Mouse (Mus musculus): ENCODE measurements around the gene Rnf114.

Gene Rnf114

DNA sequence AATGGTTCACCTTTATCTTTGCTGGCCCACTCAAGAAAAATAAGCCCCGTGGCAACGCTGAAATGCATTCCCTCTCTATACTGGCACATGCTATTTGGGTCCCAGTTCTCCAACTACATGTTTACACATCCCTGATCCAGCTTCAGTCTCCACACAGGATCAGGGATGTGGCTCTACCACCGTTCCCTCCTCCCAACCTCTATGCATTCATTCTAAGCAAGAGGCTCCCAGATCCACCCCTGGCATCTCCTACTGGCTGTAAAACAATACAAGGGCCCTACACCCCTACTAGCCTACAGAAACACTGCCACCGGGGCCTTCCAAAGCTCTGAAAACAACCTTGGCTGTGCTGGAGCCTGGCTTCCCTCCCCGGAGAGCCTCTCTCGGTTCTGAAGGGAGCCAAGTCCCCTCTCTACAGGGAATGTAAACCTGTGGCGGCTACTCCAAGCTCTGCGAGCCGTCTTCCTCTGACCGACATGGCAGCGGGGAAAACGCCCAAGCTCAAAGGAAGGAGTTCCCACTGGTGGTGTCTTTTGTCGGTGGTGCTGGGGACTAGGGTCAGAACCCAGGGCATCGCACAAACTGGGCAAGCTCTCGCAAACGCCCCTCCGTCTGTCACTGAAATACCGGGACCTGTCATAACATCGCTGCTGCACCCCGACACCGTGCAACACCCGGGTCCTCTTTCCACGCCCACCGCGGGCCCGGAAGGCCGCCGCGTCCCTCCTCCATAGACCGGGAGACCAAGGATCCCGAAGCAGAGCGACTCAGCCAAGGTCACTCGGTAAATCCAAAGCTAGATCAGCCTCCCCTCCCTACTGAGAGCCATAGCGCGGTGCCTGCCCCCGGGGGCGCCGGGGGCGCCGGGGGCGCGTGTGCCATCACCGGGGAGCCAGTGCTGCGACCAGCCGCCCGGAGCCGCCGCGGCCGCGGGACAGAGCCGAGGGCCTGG, at the start of gene Rnf114:
Gene Rnf114, plus strand, starts transcription at position 889 of the 952 bp plus-strand sequence.
- DNase-seq (ENCODE audit: low read depth): no peak

DNA sequence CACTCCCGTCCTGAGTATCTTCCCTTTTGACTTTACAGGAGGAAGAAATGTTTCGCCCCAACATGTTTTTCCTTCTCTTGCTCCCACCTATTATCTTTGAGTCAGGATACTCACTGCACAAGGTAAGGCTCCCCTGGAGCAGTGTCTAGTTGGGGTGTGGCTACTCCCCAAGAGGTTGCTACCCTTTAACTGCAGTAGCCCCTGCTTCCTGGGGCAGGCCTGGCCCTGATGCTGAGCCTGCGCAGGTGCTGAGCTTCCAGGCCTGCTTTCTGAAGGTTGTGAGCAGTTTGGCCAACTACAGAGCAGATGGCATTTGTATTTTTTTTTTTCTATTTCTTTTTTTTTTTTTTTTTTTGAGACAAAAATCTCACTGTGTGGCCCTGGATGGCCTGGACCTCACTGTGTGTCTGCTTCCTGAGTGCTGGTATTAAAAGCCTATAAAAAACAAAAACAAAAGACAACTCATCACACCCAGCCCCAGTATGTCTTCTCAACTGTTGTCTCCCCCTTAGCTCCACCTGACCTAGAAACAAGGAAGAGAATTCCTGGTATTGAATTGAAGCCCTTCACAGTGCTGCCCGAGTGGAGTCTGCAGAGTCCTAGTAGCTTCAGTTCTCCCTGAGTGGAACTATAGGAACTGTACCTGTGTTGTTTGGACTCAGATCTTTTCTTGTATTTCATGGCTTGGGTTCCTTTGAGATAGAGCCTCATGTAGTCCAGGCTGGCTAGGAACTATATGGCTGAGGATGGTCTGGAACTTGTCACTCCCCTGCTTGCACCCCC, 48.8 kb upstream of the Rnf114 start:
- DNase-seq (ENCODE audit: low read depth): no peak

DNA sequence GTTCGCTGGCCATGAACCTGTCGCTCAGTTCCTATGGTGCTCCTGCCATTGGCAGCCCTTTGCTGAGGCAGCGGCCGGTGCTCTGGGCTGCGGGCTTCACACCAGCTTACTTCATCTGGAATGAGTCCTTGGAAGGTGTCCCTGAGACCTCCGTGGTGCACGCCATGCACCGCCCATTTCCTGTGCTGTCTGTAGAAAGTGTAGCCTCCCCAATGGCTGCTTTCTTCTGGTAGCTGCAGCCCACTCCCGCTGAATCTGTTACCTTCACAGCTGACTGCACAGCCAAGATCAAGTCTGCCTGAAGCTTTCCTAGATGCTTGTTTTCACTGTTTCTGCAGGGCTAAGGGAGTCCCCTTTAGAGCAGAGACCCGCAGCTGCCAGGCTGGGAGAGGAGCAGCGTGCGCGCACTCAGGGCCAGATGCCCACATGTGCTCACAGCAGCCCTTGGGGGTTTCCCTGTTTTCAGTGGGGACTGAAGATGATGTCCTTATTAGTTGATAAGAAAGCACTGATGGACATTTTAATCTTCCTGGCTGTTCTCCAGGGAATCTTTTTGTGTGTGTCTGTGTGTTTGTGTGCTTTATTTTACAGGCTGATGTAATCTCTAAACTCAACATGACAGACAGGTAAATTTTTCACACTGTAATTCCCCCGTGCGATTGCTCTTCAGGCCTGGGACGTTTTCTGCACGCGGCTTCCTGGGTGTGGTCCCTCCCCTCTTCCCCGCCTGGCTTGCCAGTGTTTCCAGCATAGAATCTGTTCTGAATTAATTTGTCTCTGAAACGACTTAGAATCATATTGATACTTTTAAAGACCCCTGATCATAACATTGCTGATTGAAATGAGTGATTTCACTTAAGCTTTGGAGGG, 46.3 kb upstream of the Rnf114 start:
- DNase-seq (ENCODE audit: low read depth): no peak

GRCm38 (mm10) chr2:167447207-167447606, 45.2 kb upstream of the Rnf114 start:
- no peak for DNase-seq (ENCODE audit: low read depth)

GRCm38 (mm10) chr2:167447629-167448028, 44.8 kb upstream of the Rnf114 start:
- no peak for DNase-seq (ENCODE audit: low read depth)

DNA sequence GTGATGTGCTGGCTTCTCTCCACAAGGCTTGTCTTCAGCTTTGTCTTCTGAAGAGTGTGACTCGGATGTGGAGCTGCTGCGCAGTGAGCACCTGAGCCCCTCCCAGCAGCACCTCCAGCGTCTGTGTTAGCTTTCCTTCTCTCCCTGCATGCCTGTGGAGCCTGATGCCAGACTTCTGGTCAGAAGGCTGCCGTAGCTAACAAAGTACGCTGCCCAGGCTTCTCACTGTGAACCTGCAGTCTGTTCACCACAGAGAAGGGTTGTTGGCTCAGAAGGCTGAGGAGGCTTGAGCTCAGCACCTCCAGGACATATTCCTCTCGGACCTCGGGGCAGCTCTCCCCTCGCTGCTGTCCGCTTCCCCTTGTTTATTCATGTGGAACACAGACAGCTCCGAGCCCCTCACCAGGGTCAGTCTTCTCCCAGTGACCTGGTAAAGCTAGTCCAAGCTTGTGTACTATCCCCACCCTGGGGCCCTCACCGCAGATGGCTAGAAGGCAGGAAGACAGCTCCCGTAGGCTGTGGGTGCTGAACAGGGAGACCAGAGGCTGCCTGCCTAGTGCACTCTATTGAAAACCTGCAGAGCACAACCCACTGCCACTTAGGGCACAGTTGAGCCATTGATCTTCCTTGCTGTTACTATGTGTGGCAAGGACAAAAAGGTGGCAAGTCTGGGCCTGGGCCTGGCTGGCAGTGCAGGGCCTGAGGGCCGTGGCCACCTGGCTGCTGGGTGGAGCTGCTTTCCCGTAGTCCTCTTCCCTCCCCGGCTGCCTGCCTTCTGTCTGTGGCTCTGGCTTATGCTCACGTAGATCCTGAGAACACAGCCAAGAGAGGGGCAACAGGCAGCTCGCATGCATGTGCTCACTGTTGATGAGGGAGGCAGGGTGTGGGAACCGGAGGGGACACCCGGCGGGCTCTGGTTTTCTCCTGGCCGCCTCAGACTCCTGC, 42.8 kb upstream of the Rnf114 start:
- no peak for DNase-seq (ENCODE audit: low read depth)

DNA sequence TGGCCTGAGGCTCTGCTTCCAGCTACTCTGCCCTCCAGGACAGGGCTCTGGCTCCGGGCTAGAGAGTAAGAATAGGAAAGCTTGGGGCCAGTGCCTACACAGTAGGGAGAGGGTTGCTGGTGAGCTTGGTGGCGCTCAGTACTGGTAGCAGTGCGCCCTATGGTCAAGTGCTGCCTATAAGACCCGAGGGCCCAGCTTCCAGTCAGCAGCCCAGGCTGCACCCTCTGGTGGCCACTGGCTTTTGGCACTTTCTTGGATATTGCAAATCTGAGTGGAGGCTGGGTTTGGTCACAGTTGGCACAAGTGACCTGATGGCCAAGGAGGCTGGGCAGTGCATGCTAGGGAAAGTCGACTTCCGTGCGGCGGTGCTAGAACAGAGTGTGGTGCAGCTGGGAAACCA, 41.8 kb upstream of the Rnf114 start:
- DNase-seq (ENCODE audit: low read depth): no peak

- DNase-seq (ENCODE audit: low read depth): no peak
Measured at GRCm38 (mm10) chr2:167453814-167454213, 38.6 kb upstream of the Rnf114 start.

- DNase-seq (ENCODE audit: low read depth): no peak
Measured at GRCm38 (mm10) chr2:167456361-167457020, 36.0 kb upstream of the Rnf114 start.

GRCm38 (mm10) chr2:167457213-167457612, 35.2 kb upstream of the Rnf114 start:
- no peak for DNase-seq (ENCODE audit: low read depth)

DNA sequence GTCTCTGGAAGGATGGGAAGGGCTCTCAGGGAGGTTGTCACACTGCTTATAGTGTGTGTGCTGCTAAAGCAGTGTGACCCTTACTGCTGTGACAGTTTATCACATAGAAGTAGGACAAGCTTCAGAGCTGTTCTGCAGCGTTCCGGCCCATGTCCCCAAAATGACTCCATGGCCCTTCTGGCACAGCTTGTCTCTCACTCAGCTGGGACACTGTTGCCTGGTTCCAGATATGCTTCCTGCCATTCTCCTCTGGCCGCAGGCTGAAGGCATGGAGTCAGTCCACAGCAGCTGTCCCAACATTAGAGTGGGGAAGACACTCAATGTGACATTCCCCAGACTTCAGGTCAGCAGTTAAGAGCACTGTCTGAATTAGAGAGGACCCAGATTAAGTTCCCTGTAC, 33.9 kb upstream of the Rnf114 start:
- no peak for DNase-seq (ENCODE audit: low read depth)

DNA sequence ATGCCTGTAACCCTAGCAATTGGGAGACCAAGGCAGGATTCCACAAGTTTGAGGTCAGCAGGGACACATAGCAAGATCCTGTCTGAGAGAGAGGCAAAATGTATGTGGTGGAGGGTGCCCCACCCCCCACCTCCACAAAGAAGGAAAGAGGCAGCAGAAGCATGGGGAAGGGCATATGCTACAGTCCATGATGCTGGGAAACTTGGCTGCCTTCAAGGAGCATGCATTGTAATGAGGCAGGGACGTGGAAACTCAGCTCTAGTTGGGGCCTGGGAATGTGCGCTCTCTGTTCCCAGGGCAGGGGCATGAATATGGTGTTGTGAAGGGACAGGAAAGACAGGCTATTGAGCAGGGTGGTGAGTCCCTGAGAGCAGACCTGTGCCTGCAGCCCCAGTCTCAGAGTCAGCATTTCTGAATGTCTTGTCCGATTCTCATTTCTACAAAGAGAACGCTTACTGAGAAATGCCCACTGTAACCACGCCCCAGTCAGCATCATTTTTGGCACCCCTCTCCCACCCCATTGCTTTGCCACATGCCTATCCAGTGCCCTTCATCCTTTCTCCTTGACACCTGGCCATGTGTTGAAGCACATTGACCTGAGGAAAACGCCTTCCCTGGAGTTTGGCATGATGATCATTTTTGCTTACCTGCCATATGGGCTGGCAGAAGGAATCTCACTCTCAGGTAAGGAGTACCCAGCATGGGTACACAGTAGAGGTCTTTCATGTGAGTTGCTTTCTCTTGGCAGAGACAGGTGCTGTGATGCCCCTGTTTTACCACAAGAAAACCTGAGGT, 33.2 kb upstream of the Rnf114 start:
- DNase-seq (ENCODE audit: low read depth): no peak

- DNase-seq (ENCODE audit: low read depth): peak; percentile 45
Measured at GRCm38 (mm10) chr2:167462954-167463353, 29.5 kb upstream of the Rnf114 start.

DNA sequence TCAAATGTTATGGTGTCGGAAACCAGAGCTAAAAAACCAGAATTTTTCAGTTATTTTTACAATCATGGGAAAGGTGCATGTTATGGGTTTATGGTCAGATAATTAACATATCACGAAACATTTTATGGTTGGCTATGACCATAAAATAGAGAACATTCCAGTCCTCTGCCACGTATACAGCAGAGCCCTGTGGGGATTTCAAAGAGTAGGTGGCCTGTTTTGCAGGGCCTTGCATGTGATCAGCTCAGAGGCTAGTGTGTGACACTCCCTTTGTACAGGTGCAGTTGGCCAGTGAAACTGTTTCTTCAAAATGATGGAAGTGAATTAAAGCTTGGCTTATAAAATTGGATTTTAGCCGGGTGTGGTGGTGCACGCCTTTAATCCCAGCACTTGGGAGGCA, 28.6 kb upstream of the Rnf114 start:
- no peak for DNase-seq (ENCODE audit: low read depth)

DNA sequence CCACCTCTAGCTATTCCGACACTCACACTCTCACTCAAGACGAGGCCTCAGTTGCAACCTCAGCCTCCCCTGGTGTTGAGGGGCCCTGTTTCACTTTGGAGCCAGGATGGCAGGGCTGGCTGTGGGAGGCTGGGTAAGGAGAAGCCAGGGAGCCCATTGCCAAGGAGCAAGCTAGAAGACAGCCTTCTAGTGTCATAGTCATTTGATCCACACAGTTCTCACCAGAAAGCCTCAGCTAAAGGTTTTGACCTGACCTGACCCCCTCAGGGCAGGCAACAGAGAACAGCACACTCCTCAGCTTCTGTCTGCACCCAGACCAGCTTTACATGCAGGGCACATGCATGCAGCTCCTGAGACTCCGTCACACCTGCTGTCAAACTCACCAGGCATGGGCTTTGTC, 26.5 kb upstream of the Rnf114 start:
- DNase-seq (ENCODE audit: low read depth): no peak

- no peak for DNase-seq (ENCODE audit: low read depth)
Measured at GRCm38 (mm10) chr2:167467214-167467613, 25.2 kb upstream of the Rnf114 start.

- DNase-seq (ENCODE audit: low read depth): no peak
Measured at GRCm38 (mm10) chr2:167468444-167468843, 24.0 kb upstream of the Rnf114 start.

DNA sequence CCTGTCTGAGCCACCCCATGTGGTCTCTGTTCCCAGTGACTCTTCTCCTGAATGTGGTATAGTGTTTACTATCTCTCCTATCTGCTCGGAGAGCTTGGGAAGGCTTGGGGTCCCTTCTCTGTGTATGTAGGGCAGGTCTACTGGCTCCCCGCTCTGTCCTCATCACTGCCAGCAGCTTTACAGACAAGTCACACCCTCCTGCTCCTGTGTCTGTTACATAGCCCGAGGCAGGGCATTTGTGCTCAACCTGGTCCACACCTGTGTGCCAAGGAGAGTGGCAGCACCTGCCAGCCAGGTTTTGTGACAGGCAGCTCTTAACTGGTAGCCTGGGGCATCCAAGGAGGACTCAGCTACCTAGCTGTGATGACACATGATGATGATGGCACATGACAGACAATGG, 21.8 kb upstream of the Rnf114 start:
- no peak for DNase-seq (ENCODE audit: low read depth)

DNA sequence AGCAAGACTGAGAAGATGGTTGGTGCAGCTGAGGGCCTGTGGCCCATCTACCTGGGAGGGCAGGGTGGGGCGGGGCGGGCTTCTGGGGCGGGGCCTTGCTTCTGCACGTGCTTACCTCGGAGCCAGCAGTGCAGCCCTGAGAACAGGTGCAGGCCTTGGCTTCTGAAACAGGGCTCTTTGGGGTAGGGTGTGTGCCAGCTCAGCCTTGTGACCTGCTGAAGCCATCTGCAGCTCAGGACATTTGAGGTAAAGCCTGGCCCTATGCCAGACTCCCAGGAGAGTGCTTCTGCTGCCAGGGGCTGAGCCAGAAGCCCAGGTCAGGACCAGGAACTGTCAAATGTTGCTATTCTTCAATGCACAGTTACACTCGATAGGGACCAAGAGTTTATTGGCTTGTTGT, 20.9 kb upstream of the Rnf114 start:
- no peak for DNase-seq (ENCODE audit: low read depth)

DNA sequence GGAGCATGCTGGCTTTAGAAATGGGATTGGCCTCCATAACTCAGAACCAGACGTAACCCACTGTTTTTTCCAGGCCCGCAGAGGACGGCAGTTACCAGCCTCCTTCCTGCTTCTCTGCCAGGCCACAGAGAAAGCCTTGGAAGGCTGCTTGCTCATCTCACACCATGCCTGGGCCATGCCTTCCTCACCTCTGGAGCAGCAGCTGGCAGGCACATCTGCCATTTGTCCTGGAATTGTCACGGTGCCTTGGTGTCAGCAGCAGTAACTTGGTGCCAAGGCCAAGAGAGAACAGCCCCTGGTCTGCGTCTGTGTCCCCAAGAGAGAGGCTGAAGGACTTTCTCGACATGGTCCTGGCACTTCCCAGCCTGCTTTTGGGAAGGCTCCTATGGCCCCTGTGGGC, 18.2 kb upstream of the Rnf114 start:
- no peak for DNase-seq (ENCODE audit: low read depth)

Measured in c-Kit-positive CD71-negative TER-119-negative erythroid progenitor cells, embryonic 14.5 days (primary cell).